Mouse (Mus musculus) right cerebral cortex, postnatal 4 days (tissue): ENCODE data around the gene Impad1.

ENCODE experiments used
- DNase-seq: peaks from one replicate; pipeline ENCODE4 v3.0.0-alpha.2; 2022

The Impad1 gene

DNA sequence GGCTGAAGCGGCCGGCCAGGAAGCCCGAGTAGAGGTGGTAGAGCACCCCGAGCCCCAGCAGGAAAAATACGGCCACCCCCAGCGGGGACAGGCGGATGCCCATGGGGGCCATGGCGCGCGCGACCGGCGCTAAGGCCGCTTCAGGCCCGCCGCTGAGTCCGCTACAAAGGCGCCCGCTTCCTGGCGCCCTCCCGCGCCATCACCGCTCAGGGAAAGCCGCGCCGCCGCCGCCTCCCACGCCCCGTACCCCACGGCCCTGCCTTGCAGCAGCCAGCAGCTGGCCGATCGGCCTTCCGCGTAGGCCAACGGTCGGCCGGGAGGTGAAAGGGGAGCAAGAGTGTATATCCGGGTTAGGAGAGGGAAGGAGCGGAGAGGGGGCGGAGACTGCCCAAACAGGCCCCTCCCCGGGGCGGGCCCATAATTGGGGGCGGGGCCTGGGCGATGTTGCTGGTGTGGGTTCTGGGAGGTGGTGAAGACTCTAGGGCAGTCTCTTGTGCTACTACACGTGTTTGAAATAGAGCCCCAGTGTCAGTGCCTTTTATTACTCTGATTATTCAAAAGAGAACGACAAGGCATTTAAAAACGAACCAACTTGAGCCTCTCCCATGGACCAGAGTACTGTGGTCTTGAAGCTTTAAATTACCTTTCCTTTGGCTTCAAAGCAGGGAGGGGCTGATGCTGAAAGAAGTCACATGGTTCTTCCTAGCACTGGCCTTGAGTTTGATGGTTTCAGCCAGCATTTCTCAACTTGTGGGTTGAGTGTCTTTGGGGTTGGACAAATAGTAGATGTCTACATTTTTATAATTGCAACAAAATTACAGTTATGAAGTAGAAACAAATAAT is at the start of gene Impad1:
Gene Impad1 (minus strand): TSS at position 364 of the 843 bp plus-strand sequence.
- DNase-seq: peak; percentile 78

DNA sequence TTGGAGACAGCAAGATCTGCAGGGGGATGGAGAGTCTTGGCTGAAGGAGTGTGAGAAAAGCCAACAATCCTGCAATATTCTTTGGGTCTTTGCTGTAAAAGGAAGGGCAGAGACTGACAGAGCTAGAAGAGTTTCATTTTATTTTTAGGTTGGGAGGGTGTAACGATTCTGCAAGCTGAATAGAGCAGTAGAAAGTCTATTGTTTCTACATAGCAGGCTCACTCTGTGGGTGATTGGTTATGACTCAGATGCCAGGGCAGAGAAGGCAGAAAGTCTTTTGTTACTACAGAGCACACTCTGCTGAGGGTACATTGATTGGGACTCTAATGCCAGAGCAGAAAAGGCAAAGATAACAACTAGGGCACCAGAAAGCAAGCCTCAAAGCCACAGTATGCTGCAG is 47.0 kb upstream of the Impad1 start:
- no peak for DNase-seq

- DNase-seq: no peak
These were observed 40.7 kb upstream of the Impad1 start for GRCm38 (mm10) chr4:4833789-4834295.

DNA sequence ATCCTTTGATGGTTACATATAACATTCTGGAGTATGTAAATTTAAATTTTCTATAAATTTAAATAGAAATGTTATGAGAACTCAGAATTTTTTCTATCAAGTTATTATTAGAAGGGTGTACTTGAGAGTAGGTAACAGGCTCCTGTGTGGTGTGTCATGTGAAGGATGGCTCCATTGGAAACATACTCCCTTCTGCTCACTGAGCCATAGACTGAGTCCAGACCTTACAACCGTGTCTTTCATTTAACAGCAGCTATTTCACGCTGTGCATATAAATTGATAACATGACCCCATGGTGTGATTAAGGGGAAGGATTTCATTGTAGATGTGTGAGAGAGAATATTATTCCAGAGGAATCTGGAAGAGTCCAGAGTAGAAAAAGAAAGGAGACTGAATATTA is 35.0 kb upstream of the Impad1 start:
- DNase-seq: no peak

- no peak for DNase-seq
These were observed 29.0 kb upstream of the Impad1 start for GRCm38 (mm10) chr4:4822119-4822518.

DNA sequence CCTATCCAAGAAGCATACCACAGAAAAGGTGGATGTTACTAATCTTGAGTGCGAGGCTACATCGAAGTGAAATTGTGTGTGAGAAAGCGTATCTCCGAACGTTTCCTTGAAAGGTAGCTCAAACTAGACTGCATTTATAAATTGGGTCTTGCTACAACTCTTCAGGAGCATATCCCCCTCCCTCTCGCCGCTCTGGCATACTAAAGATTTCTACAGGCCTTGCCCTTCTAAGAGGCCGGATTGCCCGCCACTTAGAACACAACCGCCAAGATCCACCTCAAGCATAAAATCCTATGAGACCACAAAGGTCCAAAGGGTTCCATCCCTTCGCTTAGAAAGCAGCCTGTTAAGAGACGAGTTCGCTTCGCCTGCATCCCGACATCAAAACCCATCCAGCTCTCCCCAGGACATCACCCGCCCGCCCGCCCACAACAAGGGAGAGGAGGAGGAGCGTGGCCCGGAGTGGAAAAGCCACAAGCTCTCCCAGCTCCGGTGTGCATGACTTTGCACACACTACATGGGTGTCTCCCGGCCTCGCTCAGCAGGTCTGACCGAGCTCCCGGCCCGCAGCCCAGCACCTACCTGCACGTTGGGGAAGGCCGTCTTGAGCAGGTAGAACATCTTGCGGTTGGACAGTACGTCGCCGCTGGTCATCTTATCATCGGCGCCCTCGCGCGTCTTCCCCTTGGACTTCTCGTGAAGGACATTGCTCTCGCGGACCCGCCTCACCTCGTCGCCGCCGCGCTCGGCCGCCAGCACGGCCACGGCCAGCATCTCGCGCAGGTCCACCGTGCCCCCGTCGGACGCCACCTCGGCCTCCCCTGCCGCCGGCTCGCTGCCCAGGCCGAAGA is 789 bp downstream of the Impad1 start:
- peak; percentile 40 for DNase-seq

GRCm38 (mm10) chr4:4791180-4791579 is 2.0 kb downstream of the Impad1 start:
- no peak for DNase-seq

DNA sequence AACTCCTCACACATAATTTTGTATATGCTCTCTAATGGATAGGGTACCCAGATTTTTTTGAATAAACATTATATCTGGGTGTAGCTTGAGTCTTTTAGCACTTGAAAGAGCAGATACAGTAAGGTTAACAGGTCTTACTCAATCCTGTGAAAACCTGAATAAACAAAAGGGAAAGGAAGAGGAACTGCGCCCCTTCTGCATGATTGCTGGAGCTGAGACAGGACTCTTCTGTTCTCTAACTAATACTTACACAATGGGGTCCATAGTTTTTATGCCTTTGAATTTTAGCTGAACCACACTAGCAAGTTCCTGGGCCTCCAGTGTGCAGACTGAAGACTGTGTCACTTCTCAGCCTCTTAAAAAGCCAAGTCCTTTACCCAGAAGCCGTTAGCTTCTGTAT is 8.0 kb downstream of the Impad1 start:
- no peak for DNase-seq

GRCm38 (mm10) chr4:4784305-4784704 is 8.8 kb downstream of the Impad1 start:
- DNase-seq: no peak

GRCm38 (mm10) chr4:4783686-4783957 is 9.5 kb downstream of the Impad1 start:
- no peak for DNase-seq

GRCm38 (mm10) chr4:4782882-4783685 is 10.1 kb downstream of the Impad1 start:
- DNase-seq: no peak

DNA sequence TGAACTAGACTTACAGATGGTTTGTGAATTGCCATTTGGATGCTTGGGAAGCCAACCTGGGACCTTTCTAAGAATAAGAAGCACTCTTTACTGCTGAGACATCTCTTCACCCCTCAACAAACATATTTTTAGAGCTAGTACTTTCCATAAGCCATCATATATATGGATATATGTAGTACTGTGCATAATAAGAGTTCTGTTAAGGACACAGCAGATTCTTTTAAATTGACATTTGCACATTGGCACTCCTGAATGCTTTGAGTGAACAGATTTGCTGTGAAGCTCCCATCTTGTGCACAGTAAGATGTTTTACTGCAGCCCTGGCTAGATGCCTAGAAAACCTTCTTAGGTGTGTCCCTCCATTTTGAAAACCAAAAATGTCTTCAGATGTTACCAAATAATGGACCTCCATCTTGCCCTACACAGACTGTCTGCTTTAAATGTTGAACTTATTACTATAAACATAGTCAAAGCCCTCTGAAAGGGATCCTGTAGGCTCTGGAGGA is 13.8 kb downstream of the Impad1 start:
- DNase-seq: no peak

DNA sequence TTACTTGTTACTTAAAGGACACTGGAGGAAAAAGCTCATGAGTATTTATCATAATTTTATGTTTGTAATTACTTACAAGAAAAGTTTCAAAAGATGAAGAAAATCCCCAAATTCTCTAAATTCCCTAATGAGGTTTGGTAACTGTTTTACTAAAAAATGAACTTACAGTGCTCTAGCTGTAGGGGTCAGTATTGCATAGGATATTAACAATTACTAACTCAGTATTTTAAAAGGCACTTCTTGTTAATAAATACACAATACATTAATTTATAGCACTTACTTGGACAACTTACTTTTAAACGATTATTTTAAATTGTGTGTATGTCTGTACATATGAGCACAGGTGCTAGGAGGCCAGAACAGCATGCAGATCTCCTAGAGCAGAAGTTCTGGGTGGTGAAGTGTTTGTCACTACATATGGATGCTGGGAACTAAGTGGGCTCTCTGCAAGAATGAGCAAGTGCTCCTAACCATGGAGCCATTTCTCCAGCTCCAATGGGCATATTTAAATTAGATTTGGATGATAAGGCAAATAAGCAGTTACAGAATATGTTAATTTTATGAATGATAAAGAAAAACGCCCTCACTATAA is 21.5 kb downstream of the Impad1 start:
- DNase-seq: no peak

DNA sequence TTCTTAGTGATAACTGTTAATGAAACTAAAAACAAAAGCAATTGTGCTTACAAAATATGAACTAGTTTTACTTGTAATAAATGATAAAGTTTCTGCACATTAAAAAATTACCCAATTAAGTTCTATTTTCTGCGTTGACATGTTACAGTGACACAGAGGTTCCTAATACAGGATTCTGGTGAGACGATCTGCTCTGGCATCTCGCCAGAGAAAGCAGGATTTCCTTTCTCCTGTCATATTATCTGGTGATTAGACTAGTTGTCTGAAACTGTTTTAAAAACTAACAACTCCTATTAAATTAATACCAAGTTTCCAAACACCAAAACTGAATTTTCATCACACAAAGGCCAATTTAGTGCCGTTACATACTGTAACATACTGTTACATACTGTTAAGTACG is 27.3 kb downstream of the Impad1 start:
- no peak for DNase-seq

DNA sequence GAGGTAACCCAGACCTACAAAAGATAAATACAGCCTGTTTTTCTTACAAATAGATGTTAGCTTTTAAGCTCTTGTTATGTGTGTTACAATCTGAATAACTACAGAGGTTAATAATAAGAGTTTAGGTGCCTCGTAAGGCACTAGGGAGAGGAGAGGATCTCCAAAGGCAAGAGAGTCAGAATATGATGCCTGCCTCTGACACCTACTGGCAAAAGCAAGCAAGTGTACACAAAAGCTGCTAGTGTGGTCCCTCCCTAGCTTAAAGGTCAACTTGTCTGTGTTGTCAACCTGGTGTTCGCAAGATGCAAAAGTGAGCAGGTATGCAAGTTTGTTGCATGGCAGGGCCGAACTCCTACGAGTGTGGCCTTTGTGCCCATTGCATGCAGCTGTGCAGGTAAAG is 34.8 kb downstream of the Impad1 start:
- no peak for DNase-seq

DNA sequence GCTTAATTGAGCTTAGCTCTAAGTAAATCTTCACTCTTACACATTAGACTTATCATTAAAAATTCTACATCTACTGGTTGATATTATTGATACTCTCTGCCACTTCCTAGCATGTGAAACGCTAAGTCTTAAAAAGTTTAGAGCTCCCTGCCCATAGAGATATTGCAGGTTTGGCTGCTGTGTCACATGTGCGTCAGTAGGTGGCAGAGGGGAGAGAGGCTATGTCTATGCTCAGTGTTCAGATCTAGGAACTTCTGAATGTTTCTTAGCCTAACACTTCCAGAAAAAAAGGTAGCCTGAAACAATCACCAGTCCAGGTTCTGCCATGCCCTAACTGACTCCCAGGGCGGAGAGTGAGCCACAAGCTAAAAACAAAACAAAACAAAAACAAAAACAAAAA is 63.7 kb downstream of the Impad1 start:
- DNase-seq: no peak

GRCm38 (mm10) chr4:4726241-4726776 is 66.8 kb downstream of the Impad1 start:
- no peak for DNase-seq

DNA sequence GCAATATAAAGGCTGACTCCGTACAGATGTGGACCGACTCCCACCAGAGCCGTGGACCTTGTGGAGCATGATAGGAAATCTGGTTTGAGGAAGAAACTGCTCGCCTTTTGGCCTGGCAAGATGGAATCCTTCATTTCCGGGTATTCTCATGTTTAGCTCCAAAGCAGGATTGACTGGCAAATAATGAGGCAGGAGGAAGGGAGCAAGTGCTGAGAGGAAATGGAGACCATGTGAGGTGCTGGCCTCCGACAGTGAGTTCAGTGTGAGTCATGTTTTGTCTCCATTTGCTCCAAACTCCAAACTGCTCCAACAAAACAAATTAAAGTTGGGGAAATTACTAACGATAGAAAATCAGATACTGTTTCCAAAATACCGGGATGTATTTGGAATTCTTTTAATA is 69.3 kb downstream of the Impad1 start:
- DNase-seq: no peak

DNA sequence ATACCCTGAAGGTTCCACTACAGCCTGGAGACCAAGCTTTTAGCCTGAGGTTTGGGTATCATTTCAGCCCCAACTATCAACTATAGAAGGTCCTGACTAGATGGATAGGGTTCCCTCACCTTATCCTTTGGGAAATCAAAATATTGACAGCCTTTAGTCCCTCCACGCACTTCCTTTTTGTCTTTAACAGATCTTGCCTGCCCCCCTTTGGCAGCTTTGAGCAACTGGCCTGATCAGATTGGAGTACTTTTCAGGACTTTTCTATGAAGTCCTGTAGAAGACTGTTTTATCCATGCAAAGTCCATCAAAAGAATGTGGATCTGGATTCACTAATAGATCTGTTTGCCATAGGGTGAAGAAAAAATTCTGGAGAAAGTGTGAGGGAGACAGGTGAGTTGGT is 71.1 kb downstream of the Impad1 start:
- DNase-seq: no peak

DNA sequence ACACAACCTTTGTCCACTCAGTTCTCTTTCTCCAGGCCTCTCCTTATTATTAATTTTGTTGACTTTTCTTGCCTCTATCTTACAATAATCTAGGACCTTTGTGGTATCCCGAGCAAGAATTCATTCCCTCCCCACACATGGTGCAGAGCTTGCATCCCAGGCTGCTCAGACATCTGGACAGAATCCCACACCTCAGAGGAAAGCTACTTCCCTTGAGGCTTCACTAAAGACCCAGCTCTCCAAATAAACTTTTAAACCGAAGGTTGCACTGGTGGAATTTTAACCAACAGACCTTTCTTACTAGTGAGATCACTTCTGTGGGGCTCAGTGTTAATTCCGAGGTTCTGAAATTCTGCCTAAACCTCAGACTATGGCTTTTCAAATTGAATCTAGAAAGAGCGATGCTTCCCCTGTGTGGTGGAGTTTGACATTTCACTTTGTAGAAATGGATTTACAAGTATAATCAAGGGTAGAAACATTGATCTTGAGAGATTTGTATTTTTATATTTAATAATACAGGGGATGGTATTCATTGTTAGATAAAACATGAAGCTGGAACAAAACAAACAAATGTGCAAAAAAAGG is 75.3 kb downstream of the Impad1 start:
- peak; percentile 29 for DNase-seq
